Mouse (Mus musculus): ENCODE results near the gene Mcfd2.
A peak's percentile ranks its signal among the peaks of the same experiment; 100 is the strongest.

Mcfd2 gene

DNA sequence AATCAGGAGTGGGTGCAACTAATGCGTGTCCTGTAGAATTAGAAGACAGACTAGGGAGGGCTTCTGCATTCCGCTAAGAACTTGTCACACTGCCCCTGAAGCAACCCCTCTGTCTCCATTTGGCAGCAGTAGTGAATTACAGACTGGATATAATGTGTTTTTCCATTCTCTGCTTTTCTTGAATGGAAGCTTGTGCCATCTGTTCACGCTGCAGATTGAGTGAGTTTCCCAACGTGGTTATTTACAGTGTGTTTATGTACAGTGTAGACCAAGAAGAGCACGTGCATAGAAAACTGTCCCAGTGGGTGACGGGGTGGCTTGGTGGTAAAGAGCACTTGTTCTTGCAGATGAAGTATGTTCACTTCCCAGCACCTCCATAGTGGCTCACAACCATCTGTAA lies 3.7 kb upstream of the Mcfd2 start:
- no peaks in the 10 kb centered on the region for H3K9me3 ChIP-seq (ENCODE audit: low read length)
- peaks cover 33% of the 10 kb centered on the region for H3K27me3 ChIP-seq (ENCODE audit: insufficient read depth, low read length)
- H3K36me3 ChIP-seq (ENCODE audit: insufficient read depth, low read length): no peaks in the 10 kb centered on the region
- no peak overlapping the region for H3K4me3 ChIP-seq (replicated peaks; ENCODE audit: low read length)
- H3K4me1 ChIP-seq (replicated peaks; ENCODE audit: low read depth, low read length): peaks cover 7% of the 10 kb centered on the region
- TF ChIP-seq POU5F1 (IDR thresholded peaks at IDR 0.05; ENCODE audit: borderline replicate concordance, low read length) (no peak), NANOG (IDR thresholded peaks at IDR 0.05; ENCODE audit: borderline replicate concordance, low read length) (no peak), CTCF (conservative IDR thresholded peaks at IDR 0.05; ENCODE audit: low read length) (no peak)

DNA sequence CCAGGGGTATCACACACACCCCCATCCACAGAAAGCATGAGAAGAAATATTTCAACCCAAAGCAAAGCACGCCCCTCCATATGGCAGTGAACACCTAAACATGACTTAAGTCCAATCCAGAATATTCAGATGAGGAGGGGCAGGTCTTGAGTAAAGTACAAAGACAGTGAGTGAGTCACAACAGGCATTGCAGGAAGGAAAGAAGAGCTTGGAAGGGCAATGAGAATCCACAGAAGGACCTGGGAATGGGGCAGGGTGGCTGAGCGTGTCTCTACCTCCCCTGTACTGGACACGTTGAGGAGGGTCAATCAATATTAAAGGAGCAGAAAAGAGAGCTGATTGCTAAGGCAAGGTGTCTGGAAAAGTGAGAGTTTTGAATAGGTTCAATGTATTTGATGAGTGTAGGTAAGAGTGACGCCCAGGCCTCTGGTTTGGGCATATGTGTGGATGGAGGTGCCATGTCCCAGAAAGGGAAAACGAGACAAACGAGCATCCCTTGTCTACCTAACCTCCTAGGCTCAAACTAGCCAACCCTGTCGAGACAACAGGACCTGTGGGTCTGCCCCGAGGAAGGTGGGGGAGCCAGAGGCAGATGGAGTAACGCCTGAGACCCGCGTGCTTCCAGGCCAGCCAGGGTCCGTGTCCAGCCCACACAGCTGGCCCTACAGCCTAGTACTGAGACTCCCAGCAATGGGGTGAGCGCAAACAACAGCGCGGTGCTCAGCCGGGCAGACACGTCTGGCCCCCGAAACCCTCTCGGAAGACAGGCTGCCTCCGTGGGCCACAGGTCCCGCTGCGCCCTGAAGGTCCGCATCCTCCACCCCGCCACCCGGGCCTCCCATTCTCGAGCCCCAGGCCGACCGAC lies 576 bp downstream of the Mcfd2 start:
- Histone ChIP-seq H3K27me3 (ENCODE audit: insufficient read depth, low read length) (peaks cover 27% of the 10 kb centered on the region), H3K9me3 (ENCODE audit: low read length) (no peaks in the 10 kb centered on the region), H3K36me3 (ENCODE audit: insufficient read depth, low read length) (peaks cover 12% of the 10 kb centered on the region), H3K4me1 (replicated peaks; ENCODE audit: low read depth, low read length) (peaks cover 24% of the 10 kb centered on the region), H3K4me3 (replicated peaks; ENCODE audit: low read length) (peak overlapping the region; percentile 91)
- TF ChIP-seq CTCF (conservative IDR thresholded peaks at IDR 0.05; ENCODE audit: low read length): no peak

- peaks cover 17% of the 10 kb centered on the region for H3K36me3 ChIP-seq (ENCODE audit: insufficient read depth, low read length)
Measured at GRCm38 (mm10) chr17:87264054-87264830, 1.5 kb downstream of the Mcfd2 start.

DNA sequence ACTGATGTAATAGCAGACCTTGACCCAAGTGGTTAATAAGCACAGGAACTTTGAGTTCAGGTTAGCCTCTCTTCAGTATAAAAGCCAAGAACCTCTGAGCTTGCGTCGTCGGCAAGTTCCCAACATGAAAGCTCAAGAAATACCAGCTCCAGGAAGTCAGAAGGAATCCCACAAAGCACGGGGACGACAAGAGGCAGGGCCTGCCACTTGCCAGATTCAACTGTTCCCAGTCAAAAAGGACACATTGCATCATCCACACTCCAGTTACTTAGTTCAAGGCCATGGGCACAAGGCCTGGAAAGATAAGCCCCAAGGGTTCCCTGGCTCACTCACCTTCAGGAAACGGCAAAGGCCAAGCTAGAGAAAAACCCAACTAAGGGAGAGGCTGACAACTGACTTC lies 2.3 kb downstream of the Mcfd2 start:
- TF ChIP-seq POU5F1 (IDR thresholded peaks at IDR 0.05; ENCODE audit: borderline replicate concordance, low read length): no peak
- no peak for TF ChIP-seq CTCF (conservative IDR thresholded peaks at IDR 0.05; ENCODE audit: low read length)
- no peak for TF ChIP-seq NANOG (IDR thresholded peaks at IDR 0.05; ENCODE audit: borderline replicate concordance, low read length)
- H3K36me3 ChIP-seq (ENCODE audit: insufficient read depth, low read length): peaks cover 17% of the 10 kb centered on the region

More at GRCm38 (mm10) chr17:87264054-87264830, 1.5 kb downstream of the Mcfd2 start:
- Histone ChIP-seq H3K9me3 (ENCODE audit: low read length) (no peaks in the 10 kb centered on the region), H3K27me3 (ENCODE audit: insufficient read depth, low read length) (peaks cover 23% of the 10 kb centered on the region), H3K4me1 (replicated peaks; ENCODE audit: low read depth, low read length) (peaks cover 28% of the 10 kb centered on the region), H3K4me3 (replicated peaks; ENCODE audit: low read length) (peak overlapping the region; percentile 91; the same call in 1 of the 2 replicates)
- TF ChIP-seq POU5F1 (IDR thresholded peaks at IDR 0.05; ENCODE audit: borderline replicate concordance, low read length) (no peak), CTCF (conservative IDR thresholded peaks at IDR 0.05; ENCODE audit: low read length) (no peak), NANOG (IDR thresholded peaks at IDR 0.05; ENCODE audit: borderline replicate concordance, low read length) (no peak)

GRCm38 (mm10) chr17:87255672-87256071 lies 10.1 kb downstream of the Mcfd2 start:
- no peaks in the 10 kb centered on the region for H3K27me3 ChIP-seq (ENCODE audit: insufficient read depth, low read length)
- H3K36me3 ChIP-seq (ENCODE audit: insufficient read depth, low read length): peaks cover 59% of the 10 kb centered on the region
- no peak for TF ChIP-seq NANOG (IDR thresholded peaks at IDR 0.05; ENCODE audit: borderline replicate concordance, low read length)
- TF ChIP-seq CTCF (conservative IDR thresholded peaks at IDR 0.05; ENCODE audit: low read length): no peak
- peaks cover 11% of the 10 kb centered on the region for H3K4me1 ChIP-seq (replicated peaks; ENCODE audit: low read depth, low read length)
- no peaks in the 10 kb centered on the region for H3K9me3 ChIP-seq (ENCODE audit: low read length)
- H3K4me3 ChIP-seq (replicated peaks; ENCODE audit: low read length): no peak overlapping the region

More for the DNA sequence above, 2.3 kb downstream of the Mcfd2 start:
- H3K4me1 ChIP-seq (replicated peaks; ENCODE audit: low read depth, low read length): peaks cover 35% of the 10 kb centered on the region
- peaks cover 16% of the 10 kb centered on the region for H3K27me3 ChIP-seq (ENCODE audit: insufficient read depth, low read length)
- H3K4me3 ChIP-seq (replicated peaks; ENCODE audit: low read length): no peak overlapping the region
- H3K9me3 ChIP-seq (ENCODE audit: low read length): no peaks in the 10 kb centered on the region

DNA sequence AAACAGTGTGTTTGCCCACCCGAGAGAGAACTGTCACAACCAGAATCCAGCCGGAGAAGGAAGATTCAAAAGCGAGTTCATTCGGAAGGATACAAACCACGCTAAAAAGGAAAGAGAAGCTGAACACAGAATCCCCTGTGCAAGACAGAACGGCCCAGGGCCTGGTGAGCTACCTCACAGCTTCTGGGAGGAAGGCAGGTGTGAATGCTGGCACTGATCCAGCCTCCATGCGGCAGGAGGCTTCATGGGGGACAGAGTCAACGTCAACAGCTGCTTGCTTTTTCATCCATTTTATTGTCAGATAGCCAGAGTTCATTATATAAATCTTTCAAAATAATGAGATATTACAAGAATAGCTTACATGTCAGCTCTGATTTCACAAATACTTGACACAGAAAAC lies 11.4 kb downstream of the Mcfd2 start:
- no peak for TF ChIP-seq NANOG (IDR thresholded peaks at IDR 0.05; ENCODE audit: borderline replicate concordance, low read length)
- TF ChIP-seq CTCF (conservative IDR thresholded peaks at IDR 0.05; ENCODE audit: low read length): no peak
- TF ChIP-seq POU5F1 (IDR thresholded peaks at IDR 0.05; ENCODE audit: borderline replicate concordance, low read length): no peak
- H3K36me3 ChIP-seq (ENCODE audit: insufficient read depth, low read length): peaks cover 49% of the 10 kb centered on the region
- H3K27me3 ChIP-seq (ENCODE audit: insufficient read depth, low read length): no peaks in the 10 kb centered on the region
- H3K4me1 ChIP-seq (replicated peaks; ENCODE audit: low read depth, low read length): peaks cover 8% of the 10 kb centered on the region
- H3K4me3 ChIP-seq (replicated peaks; ENCODE audit: low read length): no peak overlapping the region
- no peaks in the 10 kb centered on the region for H3K9me3 ChIP-seq (ENCODE audit: low read length)

- no peak overlapping the region for H3K4me3 ChIP-seq (replicated peaks; ENCODE audit: low read length)
- no peaks in the 10 kb centered on the region for H3K36me3 ChIP-seq (ENCODE audit: insufficient read depth, low read length)
- TF ChIP-seq CTCF (conservative IDR thresholded peaks at IDR 0.05; ENCODE audit: low read length): no peak
- TF ChIP-seq POU5F1 (IDR thresholded peaks at IDR 0.05; ENCODE audit: borderline replicate concordance, low read length): no peak
- no peak for TF ChIP-seq NANOG (IDR thresholded peaks at IDR 0.05; ENCODE audit: borderline replicate concordance, low read length)
- 0 out of 2 replicates have a peak, but pooled peaks cover 5% of the 10 kb centered on the region for H3K27me3 ChIP-seq (ENCODE audit: insufficient read depth, low read length)
- H3K9me3 ChIP-seq (ENCODE audit: low read length): no peaks in the 10 kb centered on the region
- H3K4me1 ChIP-seq (replicated peaks; ENCODE audit: low read depth, low read length): no peaks in the 10 kb centered on the region
Measured at GRCm38 (mm10) chr17:87246103-87246502, 19.6 kb downstream of the Mcfd2 start.

DNA sequence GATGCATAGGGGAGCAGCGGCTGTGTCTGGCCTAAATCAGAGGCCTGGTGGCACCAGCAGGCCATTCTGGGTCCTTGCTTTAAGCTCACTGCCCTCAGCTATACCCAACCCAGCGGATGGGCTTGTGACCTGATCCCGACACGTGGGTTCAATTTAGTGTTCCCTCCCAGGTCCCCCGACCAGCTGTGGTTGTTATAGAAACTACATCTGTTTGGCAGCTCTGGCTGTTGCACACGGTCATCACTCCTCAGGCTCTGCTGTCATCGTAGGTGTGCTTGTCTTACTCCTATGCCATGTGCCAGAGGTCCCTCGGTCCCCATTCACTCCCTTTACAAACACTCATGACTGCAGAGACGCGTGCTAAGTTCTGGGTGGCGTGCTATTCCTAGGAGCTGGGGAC lies 27.9 kb downstream of the Mcfd2 start:
- Histone ChIP-seq H3K9me3 (ENCODE audit: low read length) (0 out of 2 replicates have a peak, but pooled peaks cover 1% of the 10 kb centered on the region), H3K27me3 (ENCODE audit: insufficient read depth, low read length) (peaks cover 5% of the 10 kb centered on the region; the same call in 1 of the 2 replicates), H3K36me3 (ENCODE audit: insufficient read depth, low read length) (no peaks in the 10 kb centered on the region), H3K4me1 (replicated peaks; ENCODE audit: low read depth, low read length) (no peaks in the 10 kb centered on the region), H3K4me3 (replicated peaks; ENCODE audit: low read length) (no peak overlapping the region)
- no peak for TF ChIP-seq CTCF (conservative IDR thresholded peaks at IDR 0.05; ENCODE audit: low read length)
- no peak for TF ChIP-seq NANOG (IDR thresholded peaks at IDR 0.05; ENCODE audit: borderline replicate concordance, low read length)
- TF ChIP-seq POU5F1 (IDR thresholded peaks at IDR 0.05; ENCODE audit: borderline replicate concordance, low read length): no peak
